Mouse (Mus musculus): ENCODE data around the gene Exoc4.

DNA sequence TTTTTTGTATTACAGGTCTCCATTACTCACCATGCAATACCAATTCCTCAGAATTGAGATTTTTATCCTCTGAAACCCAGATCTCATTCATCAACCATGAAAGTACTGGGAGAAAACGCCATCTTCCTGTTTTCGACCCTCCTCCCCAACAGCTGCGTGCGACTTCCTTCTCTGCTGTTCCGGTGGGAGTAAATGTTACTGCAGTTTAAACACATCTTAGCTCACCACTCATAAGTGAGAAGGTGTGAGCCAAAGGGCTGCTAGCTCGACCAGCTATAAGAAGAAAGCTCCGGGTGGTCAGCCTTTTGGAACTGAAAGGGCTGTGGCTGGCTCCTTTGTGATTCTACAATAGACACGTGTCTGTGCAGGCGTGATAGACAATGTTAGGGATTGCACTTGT is 733.8 kb downstream of the Exoc4 start:
- TF ChIP-seq CTCF (IDR thresholded peaks at IDR 0.05): no peak
- TF ChIP-seq EP300 (IDR thresholded peaks at IDR 0.05): no peak

Data from lung, postnatal 0 days (tissue).